Mouse (Mus musculus) liver, adult (tissue): ENCODE results near the gene Carf.

Experiments
- GATA4 ChIP-seq: IDR thresholded peaks from 2 replicates; pipeline ENCODE4 v1.6.1; 2014; ENCODE audit warnings: mild to moderate bottlenecking, low read length; ENCODE audit not compliant: insufficient replicate concordance

Gene Carf

DNA sequence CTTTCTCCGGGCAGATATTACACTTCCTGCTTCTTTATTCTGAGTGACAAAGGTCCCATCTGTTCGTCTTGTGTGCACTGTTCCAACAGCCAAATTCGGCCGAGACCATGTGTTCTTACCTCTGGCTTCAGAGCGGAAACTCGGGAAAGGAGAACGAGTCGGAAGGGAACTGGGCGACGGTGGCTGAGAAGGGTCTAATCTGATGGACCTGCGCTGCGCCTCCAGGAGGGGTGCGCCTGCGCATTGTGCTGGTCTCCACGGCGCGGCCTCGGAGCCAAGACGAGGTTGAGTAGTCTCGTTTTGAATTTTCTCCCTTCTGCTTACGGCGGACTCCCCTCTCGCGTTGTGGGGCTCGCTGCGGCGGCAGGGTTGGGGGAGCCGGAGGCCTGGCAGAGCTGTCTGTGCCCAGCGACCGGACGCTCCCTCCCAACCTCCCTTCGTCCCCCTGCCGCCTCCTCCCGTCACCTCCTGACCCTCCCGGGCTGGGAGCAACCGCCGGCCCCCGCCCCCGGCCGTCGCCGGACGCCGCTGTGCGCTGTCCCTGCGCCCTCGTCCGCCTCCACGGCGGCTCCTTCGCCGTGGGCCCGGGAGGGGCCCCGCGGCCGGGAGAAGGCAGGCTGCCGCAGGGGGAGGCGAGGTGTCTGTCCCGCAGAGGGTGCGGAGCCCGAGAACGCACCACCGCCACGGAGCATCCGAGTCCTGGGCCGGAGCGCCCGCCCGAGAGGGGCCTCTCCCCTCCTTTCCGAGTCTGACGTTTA lies at the start of gene Carf, which contains the start of gene Wdr12:
Gene Carf, plus strand, starts transcription at position 224 of the 758 bp plus-strand sequence.
Gene Wdr12, minus strand, starts transcription at position 622 of the 758 bp plus-strand sequence.
- no peak; the same call in 1 of the 2 replicates for TF ChIP-seq GATA4

DNA sequence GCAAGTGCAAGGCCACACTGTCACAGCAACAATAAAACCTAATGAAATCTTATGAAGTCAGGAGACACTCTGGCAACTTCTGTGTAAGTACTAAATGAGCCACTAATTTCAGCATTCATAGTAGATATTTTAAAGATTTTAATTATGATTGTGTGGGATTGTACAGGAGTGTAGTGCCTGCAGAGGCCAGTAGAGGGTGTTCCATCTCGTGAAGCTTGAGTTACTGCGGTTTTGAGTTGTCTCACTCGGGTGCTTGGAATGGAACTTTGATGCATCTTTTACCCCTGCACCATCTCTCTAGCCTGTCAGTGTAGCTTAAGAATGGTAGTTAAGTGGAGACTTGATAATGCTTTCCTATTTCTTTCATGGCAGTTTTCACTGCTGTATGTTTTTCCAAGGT lies 43.4 kb upstream of the Carf start:
- TF ChIP-seq GATA4, result no peak

- TF ChIP-seq GATA4, result no peak
Measured at GRCm38 (mm10) chr1:60056310-60056709, 41.7 kb upstream of the Carf start.

DNA sequence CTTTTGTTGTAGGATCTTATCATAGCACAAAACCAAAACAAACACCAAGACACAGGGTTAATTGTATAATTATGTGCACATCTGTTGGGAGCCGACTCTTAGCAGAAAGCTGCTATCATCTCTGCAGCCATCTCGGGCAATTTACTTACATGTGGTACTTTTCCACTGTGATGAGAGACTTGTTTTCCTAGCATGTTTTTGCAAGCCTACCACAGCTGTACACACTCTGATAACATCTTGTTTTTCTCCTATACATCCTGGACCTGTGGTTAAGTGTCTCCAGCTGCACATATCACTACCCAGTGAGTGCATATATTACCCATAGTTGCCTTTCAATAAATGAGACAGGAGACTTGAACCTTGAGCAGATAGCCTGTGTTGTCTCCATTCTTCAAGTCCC lies 23.1 kb upstream of the Carf start:
- no peak for TF ChIP-seq GATA4

- TF ChIP-seq GATA4, result no peak
Measured at GRCm38 (mm10) chr1:60075590-60075989, 22.5 kb upstream of the Carf start.

GRCm38 (mm10) chr1:60076411-60076810 lies 21.6 kb upstream of the Carf start:
- no peak for TF ChIP-seq GATA4

GRCm38 (mm10) chr1:60096572-60097276 lies 1.3 kb upstream of the Carf start:
- no peak for TF ChIP-seq GATA4

DNA sequence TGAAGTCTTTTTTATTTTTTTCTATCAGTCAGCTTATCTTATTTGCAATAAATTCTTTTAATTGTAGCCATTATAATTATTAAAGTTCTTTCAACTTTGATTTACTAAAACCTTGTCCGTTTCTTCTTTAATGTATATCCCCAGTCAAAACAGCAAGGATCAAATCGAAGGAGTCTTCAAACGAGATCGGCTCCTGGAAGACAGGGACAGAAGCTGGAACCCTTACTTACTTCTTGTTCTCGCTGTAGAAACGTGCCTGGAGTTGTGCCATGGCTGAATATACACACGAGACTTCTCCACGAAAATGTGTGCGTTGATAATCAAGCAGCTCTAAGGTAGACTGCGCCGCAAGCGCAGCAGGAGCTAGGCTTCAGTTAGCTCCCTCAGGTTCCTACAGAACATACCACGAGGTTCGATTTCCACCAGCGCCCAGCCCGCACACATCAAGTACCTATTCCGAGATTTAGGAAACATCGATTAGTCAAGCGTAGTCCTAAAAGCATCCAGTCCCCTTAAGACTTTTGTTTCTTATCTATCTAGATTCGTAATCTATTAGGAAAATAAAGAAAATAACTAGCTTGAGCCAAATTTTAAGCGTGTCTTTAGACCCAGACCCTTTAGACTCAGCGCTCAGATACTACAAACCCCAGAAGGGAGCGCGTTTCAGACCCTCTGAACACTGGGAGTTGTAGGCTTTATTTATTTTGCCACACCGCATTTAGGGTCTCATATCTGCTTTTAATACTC lies 597 bp upstream of the Carf start:
- no peak for TF ChIP-seq GATA4

- TF ChIP-seq GATA4, result no peak
Measured at GRCm38 (mm10) chr1:60098839-60099238, 792 bp downstream of the Carf start.

- no peak for TF ChIP-seq GATA4
Measured at GRCm38 (mm10) chr1:60104582-60104981, 6.5 kb downstream of the Carf start.

DNA sequence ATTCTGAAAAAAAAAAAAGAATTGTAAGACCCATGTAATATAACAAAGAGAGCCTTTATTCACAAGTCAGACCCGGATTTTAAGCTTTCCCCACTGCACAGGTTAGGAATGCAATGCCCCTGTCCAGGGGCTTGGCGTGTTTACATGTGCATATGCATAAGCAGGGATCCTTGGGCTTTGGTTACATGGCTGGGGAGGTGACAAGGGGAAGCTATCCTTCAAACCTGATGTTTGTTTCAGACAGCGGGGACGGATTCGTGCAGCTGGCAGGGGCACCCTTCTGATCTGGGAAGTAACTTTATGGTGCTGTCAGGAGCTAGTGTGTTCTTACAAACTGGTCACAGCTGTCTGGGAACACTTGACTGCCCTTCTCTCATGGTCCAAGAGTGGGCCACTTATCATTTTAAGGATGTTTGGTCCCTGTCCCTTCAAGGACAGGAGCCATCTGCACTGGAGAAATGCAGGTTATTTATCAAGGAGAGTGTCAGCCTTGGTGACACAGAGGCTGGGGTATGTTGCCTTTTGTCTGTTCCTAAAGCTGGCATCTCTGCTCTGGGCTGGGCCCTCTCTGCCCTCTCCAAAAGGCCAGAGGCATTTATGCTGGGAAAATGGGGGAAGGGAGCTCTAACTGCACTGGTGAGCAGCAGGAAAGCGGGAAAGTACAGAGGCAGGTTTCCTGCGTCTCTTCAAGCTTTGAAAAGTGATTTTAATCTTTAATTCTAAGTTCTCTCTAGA lies 19.8 kb downstream of the Carf start:
- no peak for TF ChIP-seq GATA4

- TF ChIP-seq GATA4, result no peak
Measured at GRCm38 (mm10) chr1:60137346-60137745, 39.3 kb downstream of the Carf start.

- no peak for TF ChIP-seq GATA4
Measured at GRCm38 (mm10) chr1:60152700-60153099, 54.7 kb downstream of the Carf start.

- TF ChIP-seq GATA4, result no peak
Measured at GRCm38 (mm10) chr1:60156651-60157050, 58.6 kb downstream of the Carf start.

DNA sequence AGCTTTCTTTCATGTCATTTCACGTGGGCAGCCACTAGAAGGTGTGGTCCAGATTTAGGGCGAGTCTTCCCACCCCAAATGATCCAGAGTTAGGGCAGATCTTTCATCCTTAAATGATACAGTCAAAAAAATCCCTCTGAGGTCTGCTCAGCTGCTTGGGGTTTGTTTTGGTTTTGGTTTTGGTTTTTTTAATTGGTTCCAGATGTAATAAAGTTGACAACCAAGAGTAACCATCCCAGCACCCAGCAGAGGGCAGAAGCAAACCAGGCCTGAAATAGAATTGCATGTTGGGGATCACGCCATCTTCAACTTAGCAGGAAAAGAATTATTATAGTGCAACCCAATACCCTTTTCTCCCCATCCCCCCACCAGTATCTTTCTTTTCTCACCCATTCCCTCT lies 60.4 kb downstream of the Carf start:
- no peak for TF ChIP-seq GATA4
